Mouse (Mus musculus): ENCODE results near the gene Ttc28.

DNA sequence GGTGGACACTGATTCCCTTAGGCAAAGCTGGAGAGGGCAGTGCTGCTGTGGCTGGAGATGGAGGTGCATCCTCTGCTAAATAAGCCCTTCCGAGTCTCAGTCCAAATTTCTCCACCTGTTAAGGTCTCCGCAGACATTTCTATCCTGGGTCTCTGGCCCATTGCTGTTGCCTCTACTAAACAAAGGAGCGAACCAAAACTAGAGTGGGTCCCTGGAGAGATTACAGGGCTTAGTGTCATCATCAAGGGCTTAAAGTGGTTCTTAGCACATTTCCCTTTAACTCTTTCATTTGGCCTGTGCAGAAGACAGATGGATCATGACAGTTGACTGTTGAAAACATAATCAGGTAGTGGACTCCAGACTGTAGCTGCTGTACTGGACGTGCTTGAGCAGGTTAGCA, 9.0 kb downstream of the Ttc28 start:
- TF ChIP-seq TCF12 (IDR thresholded peaks at IDR 0.05; ENCODE audit: low read depth, low read length) (no peak), CHD1 (IDR thresholded peaks at IDR 0.05; ENCODE audit: low read depth, low read length) (no peak)

Data from CH12.LX (cell line).